Mouse (Mus musculus): ENCODE data around the gene Lhx2.

GRCm38 (mm10) chr2:38323380-38323779, 15.7 kb upstream of the Lhx2 start:
- no peak for TF ChIP-seq CTCF (IDR thresholded peaks at IDR 0.05; ENCODE audit: extremely low read depth, insufficient read length, insufficient replicate concordance, low read depth, low read length)
- TF ChIP-seq POLR2A (IDR thresholded peaks at IDR 0.05; ENCODE audit: low read depth, low read length): no peak

Measured in small intestine, adult 2 months (tissue).